Mouse (Mus musculus) natural killer cell, adult 2 months (primary cell): ENCODE measurements around the gene Anks6.
"Not testable (repeated sequence)": the region's sequence is repeated elsewhere in the genome, so short reads cannot be mapped to it uniquely, and the experiment has no call there.

Experiments
- DNase-seq, 2 experiments: peaks; one replicate each; pipeline ENCODE4 v3.0.0; 2022; ENCODE audit warnings: low spot score in 2 of 2

Anks6 gene

DNA sequence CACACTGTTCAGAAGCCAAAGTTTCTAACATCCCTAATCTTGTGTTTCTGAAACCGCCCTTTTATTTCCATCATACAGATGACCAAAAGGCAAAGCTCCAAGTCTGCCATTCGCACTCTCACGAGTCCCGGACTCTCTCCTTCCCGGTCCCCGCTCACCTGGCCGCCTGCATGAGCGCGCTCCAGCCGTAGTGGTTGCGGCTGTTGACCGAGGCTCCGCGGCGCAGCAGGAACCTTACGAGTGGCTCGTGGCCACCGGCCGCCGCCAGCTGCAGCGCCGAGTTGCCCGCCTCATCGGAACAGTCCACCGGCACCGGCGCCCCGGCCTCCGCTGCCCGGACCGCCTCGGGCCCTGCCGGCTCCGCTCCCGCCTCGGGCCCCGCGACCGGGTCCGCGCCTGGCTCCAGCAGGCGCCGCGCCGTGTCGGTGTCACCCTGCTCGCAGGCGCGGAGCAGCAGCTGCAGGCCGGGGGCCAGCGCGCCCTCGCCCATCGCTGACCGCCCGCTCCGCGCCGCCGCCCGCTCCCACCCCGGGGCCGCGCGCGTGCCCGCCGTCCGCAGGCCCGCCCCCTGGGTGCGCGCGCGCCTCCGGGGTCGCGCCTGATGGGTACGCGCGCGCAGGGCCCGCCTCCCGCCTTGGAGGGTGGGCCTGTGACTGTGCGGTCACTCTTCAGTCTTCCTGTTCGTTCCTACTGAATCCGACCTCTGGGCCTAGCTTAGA lies at the start of gene Anks6:
Anks6 (minus strand) TSS at position 637 of the 719 bp plus-strand sequence.
- peak in 1 of 2 experiments; percentile 25 for DNase-seq

- DNase-seq, result no peak
Observed at GRCm38 (mm10) chr4:47103561-47103960, 46.3 kb upstream of the Anks6 start.

- DNase-seq, result no peak
Observed at GRCm38 (mm10) chr4:47093647-47094046, 36.4 kb upstream of the Anks6 start.

DNA sequence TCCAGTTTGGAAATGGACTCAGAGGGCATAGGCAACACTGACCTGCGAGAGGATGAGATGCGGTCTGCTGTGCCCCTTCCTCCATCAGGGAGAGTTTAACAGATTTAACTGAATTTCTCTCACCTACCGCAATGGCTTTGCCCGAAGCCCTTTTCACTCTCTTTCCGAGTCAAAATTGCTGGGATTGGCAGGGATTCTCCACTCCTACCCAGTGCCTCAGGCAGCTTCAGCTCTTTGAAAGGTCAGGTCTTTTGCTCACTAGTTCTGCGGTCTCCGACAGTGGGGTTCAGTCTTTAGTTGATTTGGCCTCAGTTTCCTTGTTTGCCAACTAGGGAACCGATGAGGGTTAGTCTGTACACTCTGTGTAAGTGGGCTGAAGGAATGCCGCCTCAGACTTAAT lies 35.9 kb upstream of the Anks6 start:
- no peak for DNase-seq

DNA sequence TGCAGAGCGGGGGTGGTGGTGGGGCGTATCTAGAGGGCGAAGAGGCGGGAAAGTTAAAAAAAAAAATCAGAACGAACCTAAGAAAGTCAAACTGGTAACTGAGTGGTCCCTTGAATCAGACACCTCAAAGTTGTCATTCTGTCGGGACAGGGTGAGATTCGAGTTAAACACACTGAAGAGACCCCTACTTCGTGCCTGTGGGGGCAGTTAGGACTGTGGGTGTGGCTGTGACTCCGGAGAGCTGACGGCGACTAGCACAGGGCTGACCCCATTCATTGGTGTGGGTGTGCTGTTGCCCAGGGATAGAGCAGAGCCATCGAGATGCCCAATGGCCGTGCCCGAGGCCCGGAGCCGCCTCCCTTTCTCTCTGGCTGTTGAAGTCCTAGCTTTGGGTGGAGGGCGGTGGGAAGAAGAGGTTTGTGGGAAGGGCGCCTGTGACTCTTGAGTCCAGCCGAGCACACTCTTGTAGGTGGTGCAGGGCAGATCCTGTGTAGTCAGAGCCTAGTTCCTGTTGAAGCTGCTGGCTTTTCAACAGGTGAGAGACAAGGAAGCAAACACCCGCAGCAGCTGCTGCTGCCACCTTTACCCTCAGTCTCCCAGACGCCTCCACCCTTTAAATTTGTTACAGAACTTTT lies 35.3 kb upstream of the Anks6 start:
- peak in 1 of 2 experiments; percentile 4 for DNase-seq

DNA sequence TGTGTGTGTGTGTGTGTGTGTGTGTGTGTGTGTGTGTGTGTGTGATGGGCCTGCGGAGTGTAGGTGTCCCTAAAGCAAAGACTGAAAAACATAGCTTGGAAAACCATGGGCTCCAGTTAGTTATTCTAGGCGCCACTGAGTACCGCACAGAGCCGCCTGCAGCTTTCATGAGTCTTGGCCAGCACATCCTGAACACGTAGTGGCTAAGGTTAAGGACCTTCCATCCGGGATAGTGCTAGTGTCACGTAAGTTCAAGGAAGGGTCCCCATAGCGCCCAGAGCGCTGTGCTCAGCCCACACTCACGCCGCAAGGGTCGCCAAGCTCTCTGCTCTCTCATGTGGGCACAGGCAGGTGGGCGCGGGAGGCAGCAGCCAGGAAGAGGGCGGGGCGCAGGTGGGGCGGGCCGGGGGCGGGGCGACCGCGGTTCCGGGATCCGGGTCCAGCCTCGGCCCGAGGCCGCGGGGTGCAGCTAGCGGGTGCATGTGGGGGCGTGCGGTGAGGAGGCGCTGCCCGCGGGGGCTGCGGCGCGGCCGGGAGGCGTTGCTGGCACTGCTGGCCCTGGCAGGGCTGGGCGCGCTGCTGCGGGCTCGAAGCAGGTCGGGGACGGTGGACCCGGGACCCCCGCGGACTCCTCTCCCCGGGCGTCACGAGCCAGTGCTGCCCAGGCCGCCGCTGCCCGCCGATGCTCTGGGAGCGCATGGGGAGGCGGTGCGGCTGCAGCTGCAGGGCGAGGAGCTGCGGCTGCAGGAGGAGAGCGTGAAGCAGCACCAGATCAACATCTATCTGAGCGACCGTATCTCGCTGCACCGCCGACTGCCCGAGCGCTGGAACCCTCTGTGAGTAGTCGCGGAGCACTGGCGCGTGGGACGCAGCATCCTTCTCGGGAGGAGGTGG lies 34.5 kb upstream of the Anks6 start, which contains the start of gene Galnt12:
Galnt12 (plus strand) TSS at position 417 of the 894 bp plus-strand sequence.
- DNase-seq, result peak; percentile 2 to 17

DNA sequence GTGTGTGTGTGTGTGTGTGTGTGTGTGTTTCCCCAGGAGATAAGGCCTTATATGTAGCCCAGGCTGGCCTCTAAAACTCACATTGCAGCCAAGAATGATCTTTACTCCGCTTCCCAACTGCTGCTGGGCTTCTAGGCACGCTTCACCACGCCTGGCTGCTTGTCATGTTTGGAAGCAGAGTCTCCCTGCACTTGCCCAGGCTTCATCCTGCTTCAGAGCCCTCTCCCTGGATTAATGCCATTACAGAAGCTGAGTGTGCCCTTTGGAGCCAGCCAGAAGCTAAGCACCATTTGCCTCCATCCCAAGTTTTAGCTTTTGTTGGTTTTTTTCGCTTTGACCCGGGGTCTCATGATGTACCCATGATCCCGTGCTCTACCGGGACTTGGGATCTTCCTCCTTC lies 31.4 kb upstream of the Anks6 start:
- DNase-seq, result no peak

DNA sequence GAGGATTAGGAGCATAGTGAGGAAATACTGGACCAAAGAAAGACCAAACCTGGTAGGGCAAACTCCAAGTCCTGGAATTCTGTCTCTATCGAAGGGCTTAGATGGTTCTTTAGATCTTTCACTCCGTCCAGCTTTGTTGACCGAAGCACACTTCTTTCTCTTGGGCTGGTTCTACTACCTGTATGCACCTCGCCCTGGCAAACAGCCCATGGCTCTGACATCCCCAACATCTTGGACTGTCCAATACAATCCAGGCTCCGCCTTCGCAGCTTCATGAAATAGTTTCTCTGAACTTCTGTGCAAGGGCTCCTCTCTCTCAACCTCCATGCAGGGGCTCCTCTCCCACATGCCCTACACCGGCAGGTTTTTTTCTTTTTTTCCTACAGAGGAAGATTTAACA lies 26.6 kb upstream of the Anks6 start:
- no peak for DNase-seq

DNA sequence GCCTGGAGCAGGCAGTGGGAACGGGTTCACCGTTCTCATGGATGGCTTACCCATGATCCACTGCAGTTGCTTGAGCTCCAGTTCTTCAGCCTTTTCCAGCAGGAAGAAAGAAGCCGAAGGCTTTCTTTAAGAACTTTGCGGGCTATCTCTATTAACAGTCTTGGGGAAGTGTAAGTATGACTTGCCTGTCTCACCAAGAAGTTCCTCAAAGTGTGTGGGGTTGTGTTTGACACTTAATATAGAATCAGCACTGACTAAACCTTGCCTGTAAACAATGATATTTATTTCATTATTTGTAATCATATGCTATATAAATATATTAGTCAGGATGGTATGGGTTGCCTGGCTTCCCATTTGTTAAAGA lies 23.4 kb upstream of the Anks6 start:
- no peak for DNase-seq

GRCm38 (mm10) chr4:47079997-47080646 lies 22.9 kb upstream of the Anks6 start:
- DNase-seq, result no peak

DNA sequence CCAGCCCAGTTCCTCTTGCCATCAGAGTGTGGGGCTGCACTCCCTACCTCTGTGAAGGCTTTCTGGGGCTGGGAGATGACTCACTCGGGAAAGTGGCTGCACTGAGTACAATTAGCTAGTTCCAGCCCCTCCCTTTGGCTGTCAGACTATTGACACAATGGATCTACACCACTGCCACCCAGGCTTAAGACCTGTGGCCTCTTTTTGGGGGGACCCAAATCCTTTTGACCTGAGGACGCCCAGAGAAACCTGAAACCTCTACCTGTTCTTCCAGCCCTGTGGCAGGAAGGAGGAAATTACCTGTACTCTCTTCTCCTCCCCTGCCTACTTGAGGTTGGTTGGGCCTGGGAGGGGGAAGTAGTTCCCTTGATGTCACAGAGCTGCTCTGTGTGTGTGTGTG lies 17.8 kb upstream of the Anks6 start:
- DNase-seq, result no peak

DNA sequence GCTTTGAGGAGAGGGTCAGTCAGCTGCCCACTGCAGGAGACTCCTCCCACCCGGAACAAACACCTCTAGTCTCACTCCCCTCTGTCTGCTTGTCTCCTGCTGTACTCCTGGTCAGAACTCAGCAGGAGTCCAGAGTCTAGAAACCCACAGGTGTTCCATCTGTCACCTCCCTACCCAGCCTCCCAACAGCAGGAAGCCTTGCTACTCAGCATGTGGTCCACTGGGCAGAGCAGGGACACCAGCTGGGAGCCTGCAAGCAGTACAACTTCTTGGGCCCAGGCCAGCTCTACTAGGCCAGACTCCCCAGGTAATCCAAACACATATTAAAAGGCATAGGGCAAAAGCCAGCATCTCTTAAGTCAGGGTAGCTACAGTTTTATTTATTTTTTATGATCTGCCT lies 3.7 kb upstream of the Anks6 start:
- DNase-seq, result no peak

DNA sequence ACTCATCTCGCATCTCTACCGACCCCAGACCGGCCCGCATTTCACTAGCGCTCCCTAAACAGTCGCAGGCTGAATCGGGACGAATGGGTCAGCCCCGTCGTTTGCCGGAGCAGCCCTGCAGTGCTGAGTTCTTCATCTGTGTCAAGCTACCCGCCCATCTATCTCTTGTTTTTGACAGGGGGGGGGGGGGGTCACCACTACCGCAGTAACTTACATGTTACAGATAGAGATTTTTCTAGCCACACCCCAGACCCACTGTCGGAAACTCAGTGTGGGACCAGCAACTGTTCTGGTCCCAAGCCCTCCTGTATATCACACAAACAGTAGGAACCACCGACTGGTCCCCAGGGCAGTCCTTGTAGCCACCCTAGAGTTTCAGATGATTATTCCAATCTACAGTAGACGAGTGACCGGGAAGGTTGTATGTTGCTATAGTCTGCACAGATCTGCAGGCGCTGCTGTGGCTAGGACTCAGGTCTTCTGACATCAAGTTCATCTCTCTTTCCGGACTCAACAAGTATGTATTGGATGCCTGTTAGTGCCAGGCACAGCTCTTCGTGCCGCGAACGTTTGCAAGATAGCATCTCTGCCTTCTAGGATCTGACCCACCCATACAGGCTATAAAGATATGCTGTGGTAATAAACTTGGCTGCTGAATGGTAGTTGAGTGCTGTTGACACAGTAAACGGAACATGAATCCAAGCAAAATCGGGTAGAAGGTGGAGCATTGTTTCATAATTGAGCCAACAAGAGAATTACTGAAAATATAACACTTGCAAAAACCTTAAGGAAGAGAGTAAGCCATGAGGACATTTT lies 491 bp upstream of the Anks6 start:
- no peak for DNase-seq

- no peak for DNase-seq
Observed at GRCm38 (mm10) chr4:47055570-47056080, 1.6 kb downstream of the Anks6 start.

DNA sequence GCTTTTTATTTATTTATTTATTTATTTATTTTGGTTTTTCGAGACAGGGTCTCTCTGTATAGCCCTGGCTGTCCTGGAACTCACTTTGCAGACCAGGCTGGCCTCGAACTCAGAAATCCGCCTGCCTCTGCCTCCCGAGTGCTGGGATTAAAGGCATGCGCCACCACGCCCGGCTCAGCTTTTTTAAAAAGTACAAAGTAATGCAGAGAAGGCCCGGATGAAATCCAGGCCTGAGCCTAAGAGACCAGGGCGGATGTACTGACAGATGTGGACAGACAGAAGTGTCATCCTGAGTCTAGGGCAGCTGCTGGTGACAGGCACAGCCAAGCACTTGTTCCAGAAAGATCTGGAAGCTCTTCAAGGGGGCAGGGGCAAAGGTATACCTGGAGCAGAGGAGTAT lies 2.1 kb downstream of the Anks6 start:
- DNase-seq, result not testable (repeated sequence)

DNA sequence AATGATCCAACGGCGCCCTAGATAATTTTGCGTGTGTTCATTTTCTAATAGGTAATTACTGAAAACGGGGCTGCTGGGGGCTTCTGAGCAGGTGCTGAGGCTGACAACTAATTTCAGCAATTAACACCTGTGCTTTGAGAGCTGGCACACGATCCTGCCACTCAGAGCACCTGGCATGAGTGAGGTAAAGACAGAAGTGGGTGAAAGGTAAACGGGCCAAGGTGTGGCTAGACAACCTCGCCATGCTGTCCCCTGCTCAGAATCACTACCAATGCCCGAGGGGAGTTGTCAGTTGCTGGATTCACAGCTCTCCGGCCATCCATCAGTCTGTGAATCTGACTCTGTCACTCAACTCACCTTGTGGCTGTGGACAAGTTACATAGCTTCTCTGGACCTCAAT lies 5.3 kb downstream of the Anks6 start:
- no peak for DNase-seq

DNA sequence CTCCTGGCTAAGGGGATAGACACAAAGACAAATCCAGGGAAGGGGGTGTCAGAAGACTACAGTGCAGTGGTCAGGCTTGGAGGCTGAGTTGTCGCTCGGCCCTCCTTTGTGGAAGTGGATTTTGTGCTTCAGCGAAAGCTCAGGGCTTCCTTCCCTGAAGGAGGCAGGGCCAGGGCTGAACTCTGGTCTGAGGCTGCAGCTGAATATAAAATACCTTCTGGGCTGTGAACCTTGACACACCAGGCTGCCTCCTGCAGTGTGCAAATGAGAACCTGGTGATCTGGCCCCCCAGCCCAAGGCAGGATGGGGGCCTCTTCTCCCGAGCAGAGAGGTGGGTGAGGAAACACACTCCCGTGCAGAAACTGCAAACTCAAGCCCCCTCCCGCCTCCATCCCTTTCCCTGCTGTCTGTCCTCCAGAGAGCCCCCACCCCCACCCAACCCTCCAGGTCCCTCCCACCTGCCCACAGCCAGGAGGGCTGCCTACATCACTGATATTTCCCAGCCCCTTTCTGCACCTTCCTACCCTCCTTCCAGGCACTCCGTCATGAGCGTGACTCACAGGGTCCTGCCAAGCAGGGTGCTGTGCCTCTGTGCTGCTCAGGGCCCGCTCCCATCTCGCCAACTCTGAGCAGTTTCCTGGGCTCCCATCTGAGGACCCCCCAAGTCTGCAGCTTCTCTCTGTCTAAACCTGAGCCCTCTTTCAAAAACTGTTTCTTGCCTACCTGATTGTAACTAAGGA lies 6.4 kb downstream of the Anks6 start:
- DNase-seq, result no peak

DNA sequence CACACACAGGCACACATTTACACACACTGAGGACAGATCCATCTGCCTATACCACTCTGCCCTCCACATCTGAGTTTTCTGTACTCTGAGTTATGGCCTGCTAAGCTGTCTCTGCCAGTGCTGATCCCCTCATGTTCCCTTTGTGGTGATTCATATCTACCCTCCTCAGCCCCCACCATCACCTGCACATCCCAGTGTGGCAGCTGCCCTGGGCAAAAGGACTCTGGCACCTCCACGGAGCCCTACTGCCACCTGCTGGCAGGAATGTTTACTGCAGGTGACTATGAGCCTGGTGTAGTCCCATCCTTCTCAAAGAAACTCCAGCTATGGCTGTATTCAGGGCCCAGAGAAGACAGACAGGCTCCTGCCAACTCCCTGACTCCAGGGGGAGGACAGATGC lies 7.1 kb downstream of the Anks6 start:
- DNase-seq, result peak; percentile 54 to 68

- DNase-seq, result no peak
Observed at GRCm38 (mm10) chr4:47049216-47049615, 8.0 kb downstream of the Anks6 start.

- DNase-seq, result no peak
Observed at GRCm38 (mm10) chr4:47047765-47048164, 9.5 kb downstream of the Anks6 start.
